Mouse (Mus musculus) midbrain, embryonic 14.5 days (tissue): Measurements from ENCODE around the gene Eps15l1. TPM values are rescaled to one million over a fixed set of nuclear protein-coding genes. Genes with fewer than 3 reads are reported as not detected.

ENCODE experiments used
- ATAC-seq: fragments of 200-750 bp; cut with Nextera tagmentation; 2 replicates; pipeline ENCODE4 v1.8.0; 2017; ENCODE audit warnings: moderate number of reproducible peaks, moderate library complexity; ENCODE audit not compliant: low FRiP score, low TSS enrichment
- DNase-seq: peaks from one replicate; pipeline ENCODE4 v3.0.0-alpha.2; 2015
- H3K27ac ChIP-seq: fragments of 300-500 bp; sonication (generic); replicated peaks from 2 replicates; pipeline ENCODE4 v1.5.1; 2014; ENCODE audit warnings: mild to moderate bottlenecking, low read depth, low read length, moderate library complexity
- H3K27me3 ChIP-seq: fragments of 300-500 bp; sonication (generic); 2 replicates; pipeline ENCODE4 v1.6.1; 2014; ENCODE audit warnings: low read length, control low read depth, mixed read lengths; ENCODE audit not compliant: control insufficient read depth, insufficient read depth
- H3K36me3 ChIP-seq: fragments of 300-500 bp; sonication (generic); 2 replicates; pipeline ENCODE4 v1.6.1; 2014; ENCODE audit warnings: low read length, control low read depth; ENCODE audit not compliant: control insufficient read depth, insufficient read depth
- H3K4me1 ChIP-seq: fragments of 300-500 bp; sonication (generic); 2 replicates; pipeline ENCODE4 v1.6.1; 2014; ENCODE audit warnings: mild to moderate bottlenecking, antibody characterized with exemption, low read length, control low read depth; ENCODE audit not compliant: control insufficient read depth, insufficient read depth
- H3K4me2 ChIP-seq: fragments of 300-500 bp; sonication (generic); 2 replicates; pipeline ENCODE4 v1.6.1; 2014; ENCODE audit warnings: mild to moderate bottlenecking, low read length, moderate library complexity
- H3K4me3 ChIP-seq: fragments of 300-500 bp; sonication (generic); replicated peaks from 2 replicates; pipeline ENCODE4 v1.5.1; 2014; ENCODE audit warnings: low read depth, low read length
- H3K9ac ChIP-seq: fragments of 300-500 bp; sonication (generic); replicated peaks from 2 replicates; pipeline ENCODE4 v1.6.1; 2014; ENCODE audit warnings: mild to moderate bottlenecking, low read length, moderate library complexity
- H3K9me3 ChIP-seq: fragments of 300-500 bp; sonication (generic); 2 replicates; pipeline ENCODE4 v1.6.1; 2016; ENCODE audit warnings: low read length, control low read depth, mixed read lengths; ENCODE audit not compliant: control insufficient read depth
- WGBS: fragments of 180-500 bp; shearing (Covaris S2); extraction: QIAGEN DNeasy Blood & Tissue Kit; methylation state at CpG from one replicate; pipeline ENCODE4 v1.1.7; 2014; 5-methylcytosine and 5-hydroxymethylcytosine counted together
- polyA plus RNA-seq: library from polyadenylated mRNA; unstranded; fragments of >200 nt; fragmentation: Nextera tagmentation; extraction: Ambion mirVana; gene quantifications from 2 replicates; pipeline ENCODE4 v1.2.1, GENCODE M21; 2014

The Eps15l1 gene
- polyA plus RNA-seq, 1 experiment from 2014 or later = 72.5 TPM

DNA sequence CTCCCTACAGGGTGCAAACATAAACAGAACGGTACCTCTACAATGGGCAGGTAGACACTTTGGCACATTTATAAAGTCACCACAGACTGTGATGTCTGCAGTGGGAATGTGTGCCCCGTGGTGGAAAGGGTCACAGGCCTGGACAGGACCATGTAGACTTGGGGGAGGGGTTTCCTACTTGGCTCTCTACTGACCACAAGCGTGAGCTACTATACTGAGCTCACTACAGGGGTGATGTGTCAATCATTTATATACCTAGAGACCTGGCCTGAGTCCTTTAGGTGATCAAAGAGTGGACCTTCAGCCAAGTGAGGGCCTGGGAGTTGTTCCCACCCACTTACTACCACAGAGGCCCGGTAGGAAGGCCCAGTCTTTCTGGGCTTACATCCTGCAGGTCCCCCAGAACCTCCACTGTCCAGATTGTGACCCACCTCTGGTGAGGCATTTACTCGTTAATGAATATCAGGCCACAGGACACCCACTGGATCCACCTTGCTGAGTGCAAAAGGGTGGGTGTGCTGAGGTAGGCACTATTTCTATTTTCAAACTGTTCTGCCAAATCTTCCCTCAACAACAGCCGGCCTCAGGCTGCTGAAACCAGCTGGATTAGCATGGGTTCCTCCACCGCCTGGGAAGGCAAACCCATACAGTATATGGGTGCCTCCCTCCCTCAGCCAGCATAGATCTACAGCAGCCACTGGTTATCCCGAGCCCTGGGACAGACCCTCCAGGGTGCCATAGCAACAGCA lies 68.1 kb downstream of the Eps15l1 start:
- no peak overlapping the region for H3K9ac ChIP-seq
- DNase-seq (peak; percentile 7), ATAC-seq (no peak)
- no peaks in the 10 kb centered on the region for H3K4me1 ChIP-seq
- H3K27ac ChIP-seq = no peak overlapping the region
- H3K9me3 ChIP-seq = no peaks in the 10 kb centered on the region
- no peaks in the 10 kb centered on the region for H3K27me3 ChIP-seq
- no peak overlapping the region for H3K4me3 ChIP-seq
- no peak overlapping the region for H3K4me2 ChIP-seq
- 84% methylated on average over 8 of the region's 8 CpGs for WGBS
- peaks cover 75% of the 10 kb centered on the region for H3K36me3 ChIP-seq

DNA sequence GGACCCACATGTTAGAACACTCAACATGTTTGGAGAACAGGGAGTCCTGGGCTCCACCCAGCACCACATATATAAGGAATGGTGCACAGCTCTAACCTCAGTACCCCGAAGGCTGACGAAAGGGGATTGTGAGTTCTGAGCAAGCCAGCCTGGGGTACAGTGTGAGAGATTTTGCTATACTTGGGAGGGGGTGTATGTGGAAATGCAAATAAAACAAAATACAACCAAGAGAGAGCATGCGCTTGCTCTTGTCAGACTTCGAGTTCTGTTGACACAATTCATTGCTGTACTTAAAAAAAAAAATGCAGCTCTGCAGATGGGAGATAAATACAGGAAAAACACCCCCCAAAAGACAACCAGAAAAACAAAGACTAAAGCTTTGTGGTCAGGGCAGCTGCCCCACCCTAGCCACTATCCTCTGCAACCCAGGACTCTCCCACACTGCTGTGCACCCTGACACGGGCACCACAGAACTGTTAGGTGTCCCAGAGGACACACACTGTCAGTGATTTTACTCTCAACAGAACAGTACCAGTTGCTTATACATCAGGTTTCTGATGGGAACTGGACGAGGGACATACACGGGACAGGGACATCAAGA lies 69.8 kb downstream of the Eps15l1 start:
- Histone ChIP-seq H3K9ac (no peak overlapping the region), H3K27ac (no peak overlapping the region), H3K4me1 (no peaks in the 10 kb centered on the region), H3K36me3 (peaks cover 66% of the 10 kb centered on the region), H3K4me2 (no peak overlapping the region), H3K27me3 (no peaks in the 10 kb centered on the region), H3K4me3 (no peak overlapping the region), H3K9me3 (no peaks in the 10 kb centered on the region)
- ATAC-seq = no peak
- no peak for DNase-seq
- WGBS = 96% methylated on average over 7 of the region's 7 CpGs

DNA sequence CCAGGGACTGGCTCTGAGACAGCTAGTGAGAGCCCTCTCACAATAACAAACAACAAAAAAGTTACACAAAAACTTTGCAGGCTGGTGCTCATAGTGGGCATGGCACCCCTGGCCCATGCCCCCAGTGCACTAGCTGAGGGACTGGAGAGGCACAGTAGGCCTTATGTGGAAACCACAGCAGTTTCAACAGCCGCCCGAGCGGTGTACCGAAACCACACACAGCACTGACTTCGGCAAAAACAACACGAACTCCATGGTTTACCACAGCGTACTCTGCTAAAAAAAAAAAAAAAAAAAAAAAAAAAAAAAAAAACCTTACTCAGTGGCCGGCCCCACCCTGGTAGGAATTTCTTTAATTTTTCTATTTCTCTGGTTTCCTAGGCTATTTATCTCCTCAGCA lies 70.5 kb downstream of the Eps15l1 start:
- no peak overlapping the region for H3K4me3 ChIP-seq
- DNase-seq = no peak
- H3K4me2 ChIP-seq = no peak overlapping the region
- no peaks in the 10 kb centered on the region for H3K9me3 ChIP-seq
- no peaks in the 10 kb centered on the region for H3K4me1 ChIP-seq
- ATAC-seq = no peak
- H3K36me3 ChIP-seq = peaks cover 64% of the 10 kb centered on the region
- WGBS = 96% methylated on average over 8 of the region's 8 CpGs
- H3K27me3 ChIP-seq = no peaks in the 10 kb centered on the region
- no peak overlapping the region for H3K9ac ChIP-seq
- no peak overlapping the region for H3K27ac ChIP-seq

DNA sequence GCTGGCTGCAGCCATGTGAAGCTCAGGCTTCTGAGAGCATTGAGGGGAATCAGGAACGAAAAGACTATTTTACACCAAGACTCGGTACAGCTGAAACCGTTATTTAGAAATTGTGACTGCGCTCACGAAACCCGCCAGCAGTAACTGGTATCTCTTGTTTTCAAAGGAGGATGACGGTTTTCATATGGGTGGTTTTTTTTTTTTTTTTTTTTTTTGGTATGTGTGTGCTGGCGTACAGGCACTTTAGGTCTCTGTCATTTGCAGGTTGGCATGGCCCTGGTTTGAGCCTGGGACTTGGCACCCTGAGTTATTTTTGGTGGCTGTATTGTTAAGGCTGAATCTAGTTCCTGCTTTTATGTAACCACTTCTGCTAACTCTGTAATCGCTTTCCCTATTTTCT lies 71.4 kb downstream of the Eps15l1 start:
- peaks cover 64% of the 10 kb centered on the region for H3K36me3 ChIP-seq
- no peaks in the 10 kb centered on the region for H3K4me1 ChIP-seq
- no peaks in the 10 kb centered on the region for H3K27me3 ChIP-seq
- H3K9ac ChIP-seq = no peak overlapping the region
- no peak overlapping the region for H3K27ac ChIP-seq
- ATAC-seq (no peak), DNase-seq (no peak)
- H3K4me3 ChIP-seq = no peak overlapping the region
- no peaks in the 10 kb centered on the region for H3K9me3 ChIP-seq
- no peak overlapping the region for H3K4me2 ChIP-seq
- 93% methylated on average over 9 of the region's 9 CpGs for WGBS

DNA sequence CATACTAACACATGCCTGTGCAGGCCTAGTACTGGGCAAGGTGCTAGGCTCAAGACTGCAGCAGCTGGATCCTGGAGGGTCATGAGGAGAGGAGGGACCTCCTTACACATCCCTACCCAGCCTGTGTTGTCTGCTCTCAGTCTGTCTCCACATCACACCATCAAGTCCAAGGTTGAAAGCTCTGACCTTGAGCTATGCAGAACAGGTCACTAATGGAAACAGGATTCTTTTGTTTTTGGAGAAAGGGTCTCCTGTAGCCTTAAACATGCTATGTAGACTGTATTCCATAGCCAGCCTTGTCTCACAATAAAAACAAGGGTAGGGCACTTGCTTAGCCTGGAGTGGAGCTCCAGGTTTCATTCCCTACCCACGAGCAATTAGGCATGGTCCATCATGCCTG lies 72.3 kb downstream of the Eps15l1 start:
- peaks cover 62% of the 10 kb centered on the region for H3K36me3 ChIP-seq
- WGBS = 78% methylated on average over 1 of the region's 1 CpGs

DNA sequence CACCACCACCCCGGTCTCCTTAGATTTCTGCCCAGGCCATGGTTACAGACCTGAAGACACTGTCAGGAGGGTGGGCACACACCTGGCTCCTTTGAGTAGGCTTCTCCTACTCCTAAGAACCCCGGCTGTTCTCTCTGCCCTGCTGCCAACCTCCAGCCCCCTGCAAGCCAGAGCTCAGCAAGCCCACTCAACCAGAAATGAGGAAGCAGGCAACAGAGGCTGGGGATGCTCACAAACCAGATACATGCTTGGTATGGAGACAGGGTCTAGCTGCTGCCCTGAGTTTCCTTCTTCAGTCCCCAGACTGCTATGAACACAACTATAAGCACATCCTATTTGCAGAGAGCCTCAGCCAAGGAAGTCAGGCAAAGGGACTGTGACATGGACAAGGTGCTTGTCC lies 73.1 kb downstream of the Eps15l1 start:
- H3K27me3 ChIP-seq = no peaks in the 10 kb centered on the region
- H3K27ac ChIP-seq = no peak overlapping the region
- ATAC-seq = no peak

More for the DNA sequence above, 72.3 kb downstream of the Eps15l1 start:
- DNase-seq (no peak), ATAC-seq (no peak)
- no peaks in the 10 kb centered on the region for H3K9me3 ChIP-seq
- H3K4me1 ChIP-seq = no peaks in the 10 kb centered on the region
- no peak overlapping the region for H3K4me2 ChIP-seq
- H3K4me3 ChIP-seq = no peak overlapping the region
- H3K27me3 ChIP-seq = no peaks in the 10 kb centered on the region
- H3K9ac ChIP-seq = no peak overlapping the region
- H3K27ac ChIP-seq = no peak overlapping the region

DNA sequence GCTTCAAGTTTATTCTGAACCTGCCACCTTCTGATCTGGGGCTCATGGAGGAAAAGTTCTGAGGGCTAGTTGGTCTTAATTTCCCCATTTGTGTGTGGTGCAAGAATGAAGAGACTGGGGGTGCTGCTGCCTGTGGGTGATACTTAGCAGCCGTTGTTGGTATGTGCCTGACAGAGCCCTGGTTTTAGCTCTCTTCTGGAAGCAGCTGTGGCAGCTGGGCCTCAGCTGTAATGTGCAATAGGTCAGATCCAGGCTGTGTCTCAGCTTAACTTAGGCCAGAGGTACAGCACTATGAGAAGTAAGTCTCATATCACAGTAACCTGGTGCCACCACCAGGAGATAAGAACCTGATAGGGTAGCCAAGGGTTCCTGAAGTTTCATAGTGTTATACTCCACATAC lies 73.7 kb downstream of the Eps15l1 start:
- no peaks in the 10 kb centered on the region for H3K27me3 ChIP-seq
- H3K27ac ChIP-seq = no peak overlapping the region
- no peak overlapping the region for H3K4me3 ChIP-seq
- peaks cover 60% of the 10 kb centered on the region for H3K36me3 ChIP-seq
- no peak overlapping the region for H3K4me2 ChIP-seq
- no peaks in the 10 kb centered on the region for H3K9me3 ChIP-seq
- 100% methylated on average over 1 of the region's 1 CpGs for WGBS
- DNase-seq (no peak), ATAC-seq (no peak)
- H3K4me1 ChIP-seq = no peaks in the 10 kb centered on the region
- H3K9ac ChIP-seq = no peak overlapping the region

More for the DNA sequence above, 73.1 kb downstream of the Eps15l1 start:
- Histone ChIP-seq H3K4me2 (no peak overlapping the region), H3K9ac (no peak overlapping the region), H3K36me3 (peaks cover 60% of the 10 kb centered on the region), H3K9me3 (no peaks in the 10 kb centered on the region), H3K4me3 (no peak overlapping the region), H3K4me1 (no peaks in the 10 kb centered on the region)
- no peak for DNase-seq
- WGBS = 98% methylated on average over 2 of the region's 2 CpGs

DNA sequence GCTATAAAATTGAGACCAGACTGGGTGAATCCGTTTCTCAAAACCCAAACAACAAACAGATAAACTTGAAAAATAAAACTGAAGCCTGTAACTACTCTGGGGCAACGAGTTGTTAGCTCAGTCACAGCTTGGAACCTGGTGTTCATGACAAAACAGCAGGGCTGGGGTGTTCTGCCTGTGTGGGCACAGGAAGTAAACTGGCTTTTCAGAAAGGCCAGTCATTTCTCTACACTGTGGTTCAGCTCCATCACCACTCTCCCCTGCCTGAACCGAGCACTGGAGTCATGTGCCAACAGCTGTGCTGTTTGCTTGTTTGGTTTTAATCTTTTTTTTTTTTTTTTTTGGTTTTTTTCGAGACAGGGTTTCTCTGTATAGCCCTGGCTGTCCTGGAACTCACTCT lies 77.5 kb downstream of the Eps15l1 start:
- WGBS = 90% methylated on average over 4 of the region's 4 CpGs
- no peak overlapping the region for H3K4me3 ChIP-seq
- no peaks in the 10 kb centered on the region for H3K9me3 ChIP-seq
- no peak overlapping the region for H3K9ac ChIP-seq
- H3K27ac ChIP-seq = no peak overlapping the region
- no peaks in the 10 kb centered on the region for H3K27me3 ChIP-seq
- DNase-seq (no peak), ATAC-seq (no peak)
- no peak overlapping the region for H3K4me2 ChIP-seq
- peaks cover 81% of the 10 kb centered on the region for H3K36me3 ChIP-seq
- no peaks in the 10 kb centered on the region for H3K4me1 ChIP-seq
